Mouse (Mus musculus): Measurements from ENCODE around the gene Fam166a. TPM values are rescaled to one million over a fixed set of nuclear protein-coding genes. Genes with fewer than 3 reads are reported as not detected.

Fam166a gene
- total RNA-seq, 2 experiments from 2014 or later: not detected

DNA sequence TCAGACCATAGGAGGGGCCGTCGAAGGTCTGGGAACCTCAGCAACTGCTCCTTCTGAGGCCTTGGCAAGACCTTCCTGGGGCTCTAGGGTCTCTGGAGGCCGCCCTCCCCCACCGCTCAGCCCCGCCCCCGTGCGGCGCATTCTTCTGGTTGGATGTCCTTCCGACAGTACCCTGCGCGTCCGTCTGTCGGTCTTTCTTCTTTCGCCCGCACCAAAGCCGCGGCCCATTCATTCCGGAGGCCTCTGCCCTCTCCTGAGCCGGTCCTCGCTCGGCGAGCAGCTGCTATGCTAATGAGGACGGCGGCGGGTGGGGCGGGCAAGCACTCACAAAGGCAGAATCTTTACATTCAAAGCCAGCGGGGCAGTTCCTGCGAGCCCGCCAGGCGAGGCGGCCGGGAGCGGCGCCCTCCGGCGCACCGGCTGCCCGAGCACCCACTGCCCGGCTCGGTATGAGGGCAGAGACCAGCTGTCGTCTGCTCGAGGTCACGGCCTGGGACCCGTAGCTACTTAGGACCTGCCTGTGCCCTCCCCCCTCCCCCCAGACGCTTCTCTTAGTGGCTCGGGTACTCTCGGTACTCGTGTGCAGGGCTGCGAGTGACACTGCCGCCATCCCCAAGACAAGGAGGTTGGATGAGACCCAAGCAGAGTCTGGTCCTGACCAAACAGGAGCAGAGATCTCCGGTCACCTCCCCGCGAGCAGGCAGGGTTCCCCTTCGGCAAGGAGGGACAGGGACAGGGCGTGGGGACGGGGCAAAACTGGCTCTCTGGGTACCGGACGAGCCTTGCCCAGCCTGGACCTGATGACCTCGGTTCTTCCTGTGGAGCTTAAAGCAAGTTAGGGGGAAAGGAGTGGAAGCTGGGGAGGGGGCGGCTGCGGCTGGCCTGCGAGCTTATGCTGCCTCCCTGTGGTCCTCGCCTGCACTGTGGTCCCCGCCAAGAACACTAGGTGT lies 32.6 kb upstream of the Fam166a start:
- peak; percentile 43 for DNase-seq

DNA sequence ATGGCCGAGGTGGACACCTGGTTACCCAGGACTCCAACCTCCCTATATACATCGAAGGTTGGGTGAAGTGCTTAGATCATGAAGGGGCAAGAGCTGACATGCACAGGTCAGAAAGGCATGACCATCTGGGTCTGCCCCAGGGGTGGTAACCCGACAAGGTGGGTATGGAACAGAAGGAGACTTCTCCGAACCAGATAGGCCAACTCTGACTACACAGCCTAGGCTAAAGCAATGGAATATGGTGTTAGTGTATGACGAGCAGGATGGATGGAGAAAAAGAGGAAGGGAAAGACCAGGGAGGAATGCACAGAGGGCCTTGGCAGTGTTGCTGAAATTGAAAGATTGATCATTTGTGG lies 32.0 kb upstream of the Fam166a start:
- no peak for DNase-seq

DNA sequence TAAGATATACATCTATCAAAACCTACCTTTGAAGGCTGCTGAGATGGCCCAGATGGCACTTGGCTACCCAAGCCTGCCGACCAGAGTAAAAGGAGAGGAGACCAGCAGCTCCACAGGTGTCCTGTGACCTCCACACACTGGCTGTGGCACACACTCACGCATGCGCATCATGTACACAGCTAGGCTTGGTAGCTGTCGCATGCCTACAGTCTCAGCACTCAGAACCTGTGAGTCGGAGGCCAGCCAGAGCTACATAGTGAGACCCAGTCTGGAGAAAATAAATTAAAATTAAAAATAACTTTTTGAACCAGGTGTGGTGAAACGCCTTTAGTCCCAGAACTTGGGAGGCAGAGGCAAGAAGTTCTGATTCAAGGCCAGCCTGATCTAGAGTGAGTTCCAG lies 30.7 kb upstream of the Fam166a start:
- DNase-seq: no peak

GRCm38 (mm10) chr2:25193330-25193770 lies 25.2 kb upstream of the Fam166a start:
- DNase-seq: peak; percentile 79

GRCm38 (mm10) chr2:25194006-25194405 lies 24.5 kb upstream of the Fam166a start:
- no peak for DNase-seq

DNA sequence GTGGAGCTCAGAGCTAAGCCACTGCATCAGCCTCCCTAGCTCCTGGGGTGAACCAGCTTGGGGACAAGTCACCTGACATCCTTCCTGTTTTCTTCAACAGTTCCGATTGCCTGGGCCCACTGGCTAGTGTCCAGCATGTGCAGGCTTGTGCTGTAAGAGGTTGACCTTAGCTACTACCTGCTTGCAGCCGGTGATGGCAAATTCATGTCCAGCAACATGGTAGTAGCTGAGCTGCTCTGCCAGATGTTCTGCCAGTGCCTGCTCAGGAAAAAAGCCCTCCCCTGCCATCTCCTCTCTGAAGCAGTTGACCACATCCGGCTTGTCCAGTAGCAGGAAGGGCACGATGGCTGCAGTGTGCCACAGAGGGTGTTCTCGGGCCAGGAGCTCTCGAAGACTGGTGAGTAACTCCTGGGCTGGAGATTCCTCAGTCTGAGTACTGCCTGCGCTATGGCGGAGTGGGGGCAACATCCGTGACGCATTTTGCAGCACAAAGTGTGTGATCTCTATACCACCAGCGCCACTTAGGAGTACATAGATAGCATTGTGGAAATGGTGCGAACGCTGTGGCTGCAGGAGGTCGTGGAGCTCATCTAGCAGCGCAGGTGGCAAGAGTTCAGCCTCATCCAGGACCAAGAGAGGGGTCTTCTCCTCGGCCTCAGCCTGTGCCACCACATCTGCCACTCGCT lies 23.9 kb upstream of the Fam166a start:
- DNase-seq: no peak

- DNase-seq: no peak
Measured at GRCm38 (mm10) chr2:25195211-25196156, 23.1 kb upstream of the Fam166a start.

DNA sequence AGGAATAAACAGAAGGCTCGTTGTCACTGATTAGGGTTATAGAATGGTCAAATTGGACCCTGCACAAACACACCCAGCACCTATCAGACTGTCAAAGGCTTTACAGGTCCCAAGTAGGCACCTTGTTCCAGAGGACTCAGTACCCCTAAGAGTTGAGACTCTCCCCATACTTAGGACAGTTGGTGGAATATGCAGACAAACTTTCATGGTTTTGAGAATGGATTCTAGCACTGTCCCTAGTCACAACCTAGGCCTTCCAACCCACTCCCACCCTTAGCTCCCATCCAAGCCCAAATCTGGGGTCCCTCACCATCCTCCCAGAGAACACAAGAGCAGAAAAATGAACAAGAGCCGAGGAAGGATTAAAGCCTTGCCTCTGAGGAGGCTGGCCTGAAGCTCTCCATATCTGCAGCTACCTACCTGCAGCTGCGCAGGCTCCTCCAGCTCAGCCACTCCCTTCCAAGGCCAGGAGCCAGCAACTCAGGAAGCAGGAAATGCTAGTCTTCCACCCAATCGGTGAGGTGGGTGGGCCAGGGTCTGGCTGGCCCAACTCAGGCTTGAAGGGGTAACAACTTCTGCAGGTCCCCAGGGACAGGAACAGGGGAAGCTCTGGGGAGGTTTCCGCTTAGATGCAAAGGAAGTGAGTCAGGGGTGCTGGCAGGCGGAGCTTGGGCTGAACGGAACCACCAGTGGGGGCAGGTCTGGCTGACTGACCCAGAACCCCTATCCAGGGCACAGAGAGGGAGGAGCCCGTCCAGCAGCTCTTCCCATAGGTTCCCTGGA lies 22.2 kb upstream of the Fam166a start, which contains the start of gene Tor4a:
Tor4a (minus strand) TSS at position 715 of the 783 bp plus-strand sequence.
- peak; percentile 78 for DNase-seq

DNA sequence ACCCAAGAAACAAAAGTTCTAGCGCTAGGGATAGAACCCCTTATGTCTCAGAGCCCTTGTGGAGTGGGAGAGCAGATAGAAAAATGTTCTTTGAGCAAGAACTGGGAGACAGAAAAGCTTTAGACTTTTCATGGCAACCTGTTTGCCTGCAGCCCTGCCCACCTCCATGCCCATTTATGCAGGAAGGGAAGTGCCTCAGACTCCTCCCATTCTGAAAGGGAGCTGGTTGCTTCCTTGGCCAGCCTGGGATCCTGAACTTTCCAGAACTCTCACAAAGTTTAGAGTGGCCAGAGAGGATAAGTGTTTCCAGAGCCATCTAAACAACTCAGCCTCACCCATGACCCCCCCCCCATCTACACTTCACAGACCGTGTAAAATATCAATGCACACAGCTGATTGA lies 21.4 kb upstream of the Fam166a start:
- DNase-seq: no peak

DNA sequence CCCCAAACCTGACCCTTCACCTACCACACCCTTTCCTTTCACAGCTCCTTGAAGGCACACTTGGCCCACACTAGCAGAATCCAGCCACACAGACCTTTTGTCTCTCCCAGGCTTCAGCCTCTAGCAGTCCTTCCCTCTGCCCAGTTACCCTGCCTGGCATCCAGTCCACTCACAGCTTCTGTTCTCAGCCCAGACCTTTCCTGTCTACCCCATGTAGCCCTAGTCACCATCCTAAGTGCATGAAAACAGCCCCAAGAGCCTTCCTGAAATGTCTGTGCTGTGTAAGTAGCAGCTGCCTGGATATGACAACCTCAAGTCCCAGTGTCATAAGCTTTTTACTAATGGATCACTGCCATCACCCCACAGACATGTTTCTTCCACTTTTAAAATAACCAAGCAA lies 20.6 kb upstream of the Fam166a start:
- DNase-seq: no peak

DNA sequence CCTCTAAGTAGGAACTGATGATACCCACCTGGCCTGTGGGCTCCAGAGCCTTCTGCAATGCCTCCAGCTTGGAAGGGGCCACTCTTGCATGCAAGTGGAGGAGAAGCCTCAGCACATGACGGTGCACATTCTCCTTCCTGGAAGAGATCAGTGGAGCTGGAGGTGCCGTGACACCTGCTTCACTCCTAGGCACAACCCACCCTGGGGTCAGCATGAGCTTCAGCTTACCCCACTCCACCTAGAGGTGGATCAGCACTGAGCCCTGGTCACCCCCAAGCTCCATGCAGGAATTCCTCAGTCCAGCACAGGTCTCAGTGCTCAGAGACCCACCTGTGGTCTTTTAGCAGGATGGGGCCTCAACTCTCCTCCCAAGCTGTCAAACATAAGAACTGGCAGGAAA lies 17.9 kb upstream of the Fam166a start:
- DNase-seq: no peak

GRCm38 (mm10) chr2:25203631-25204214 lies 14.8 kb upstream of the Fam166a start:
- no peak for DNase-seq

GRCm38 (mm10) chr2:25207593-25207992 lies 11.0 kb upstream of the Fam166a start:
- DNase-seq: no peak

DNA sequence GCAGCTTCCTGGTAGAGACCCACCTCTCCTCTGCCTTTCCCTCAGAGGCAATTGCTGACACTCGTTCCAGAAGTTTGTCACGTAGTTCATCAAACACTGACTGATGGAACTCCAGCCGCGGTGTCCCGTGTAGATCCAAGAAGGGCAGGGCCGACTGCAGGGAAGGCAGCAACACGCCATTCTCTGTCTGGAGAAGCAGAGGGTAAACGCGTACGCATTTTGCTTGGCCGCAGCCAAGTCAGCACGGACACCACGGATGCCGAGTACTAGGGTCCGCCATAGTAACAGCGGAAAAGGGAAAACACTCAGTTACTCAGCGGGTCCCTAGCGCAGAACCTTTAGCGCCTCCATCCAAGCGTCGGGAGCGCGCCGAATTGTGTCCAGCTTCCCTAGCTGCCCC lies 7.9 kb upstream of the Fam166a start:
- DNase-seq: no peak

DNA sequence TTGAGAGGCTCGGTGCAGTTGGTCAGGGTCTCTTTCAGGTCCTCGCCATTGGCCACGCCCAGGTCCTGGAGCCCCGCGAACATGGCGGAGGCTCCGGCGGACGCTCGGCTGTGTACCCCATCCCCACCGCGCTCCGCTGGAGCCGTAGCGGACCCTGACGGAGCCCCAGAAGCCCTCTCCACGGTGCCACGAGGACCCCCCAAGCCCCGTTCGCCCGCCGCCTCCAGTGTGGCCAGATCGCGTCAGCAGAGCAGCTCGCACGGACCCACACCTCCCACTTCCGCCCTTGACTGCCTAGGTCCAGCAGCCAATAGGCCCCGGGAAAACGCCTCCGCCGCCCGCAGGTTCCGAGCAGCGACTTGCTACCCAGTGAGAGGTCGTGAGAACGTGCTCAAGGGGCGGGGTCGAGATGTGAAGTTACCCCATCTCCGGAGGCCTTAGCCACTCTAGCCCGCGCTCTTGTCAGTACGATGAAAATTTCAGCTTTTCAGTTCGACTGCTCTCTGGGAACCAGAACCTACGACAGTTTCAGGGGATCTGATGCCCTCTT lies 7.3 kb upstream of the Fam166a start, which contains the start of gene Nelfb:
Nelfb (minus strand) TSS at position 369 of the 550 bp plus-strand sequence.
- DNase-seq: peak; percentile 89

- DNase-seq: no peak
Measured at GRCm38 (mm10) chr2:25213266-25213865, 5.2 kb upstream of the Fam166a start.

DNA sequence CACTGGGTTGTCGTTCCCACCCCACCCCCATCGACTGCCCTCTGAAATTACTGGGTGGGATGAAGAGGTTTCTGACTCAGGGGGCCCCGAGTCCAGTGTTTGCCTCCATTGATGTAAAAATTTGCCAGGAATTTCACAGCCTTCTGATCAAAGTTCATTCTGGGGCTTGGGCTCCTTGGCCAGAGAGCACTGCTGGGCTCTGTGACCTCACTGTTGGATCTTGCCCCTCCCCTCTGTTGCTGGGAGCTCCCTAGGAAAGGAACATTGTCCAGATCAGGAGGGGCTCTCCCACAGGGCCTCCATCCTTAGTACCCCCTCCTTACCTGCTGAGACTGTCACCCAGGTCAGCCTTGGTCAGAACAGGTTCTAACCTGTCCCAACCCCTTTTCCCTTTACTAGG lies 4.1 kb upstream of the Fam166a start, which contains the start of gene Stpg3:
Stpg3 (minus strand) TSS at position 194 of the 400 bp plus-strand sequence.
- no peak for DNase-seq

DNA sequence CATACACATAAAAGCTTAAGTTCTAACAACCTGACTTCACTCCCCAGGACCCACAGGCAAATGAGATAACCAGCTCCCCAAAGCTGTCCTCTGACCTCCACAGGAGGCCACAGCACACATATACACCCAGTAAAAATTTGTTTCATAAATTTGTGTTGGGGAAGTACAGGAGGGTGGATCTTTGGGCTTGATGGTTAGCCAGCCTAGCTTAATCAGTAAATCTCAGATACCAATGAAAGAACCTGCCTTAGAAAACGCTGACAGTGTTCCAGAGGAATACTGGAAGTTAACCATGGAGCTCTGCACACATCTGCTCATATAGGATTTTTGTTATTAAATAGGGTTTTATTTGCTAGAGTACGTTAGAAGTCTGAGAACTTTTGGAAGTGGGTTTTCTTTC lies 879 bp upstream of the Fam166a start:
- DNase-seq: no peak

DNA sequence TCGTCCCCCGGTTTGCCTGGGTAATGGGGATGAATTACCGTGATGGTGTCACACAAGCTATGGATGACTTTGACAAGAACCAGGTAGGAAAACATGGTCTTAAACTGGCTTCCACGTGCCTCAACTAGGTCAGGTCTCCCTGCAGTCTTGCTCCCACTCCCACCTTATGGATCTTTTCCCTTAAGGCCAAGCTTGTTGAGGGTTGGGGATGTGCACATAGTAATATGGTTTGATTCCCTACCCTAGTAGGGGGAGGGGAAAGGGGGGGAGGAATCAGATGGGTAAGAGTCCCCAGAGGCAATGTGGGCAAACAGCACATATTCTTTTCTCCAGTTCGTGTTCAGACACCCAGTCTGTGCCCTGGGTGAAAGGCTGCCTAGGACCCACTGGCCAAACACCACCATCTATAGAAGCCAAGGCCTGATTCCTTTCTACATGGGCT lies 2.8 kb downstream of the Fam166a start:
- DNase-seq: no peak

Data from gastrocnemius, postnatal 25 days (tissue).